Mouse (Mus musculus): ENCODE measurements around the gene Ms4a10.

GRCm38 (mm10) chr19:10914291-10914690, 60.2 kb downstream of the Ms4a10 start:
- TF ChIP-seq CTCF (IDR thresholded peaks at IDR 0.05) = no peak
- TF ChIP-seq EP300 (IDR thresholded peaks at IDR 0.05) = no peak
